In the genomic region with DNA sequence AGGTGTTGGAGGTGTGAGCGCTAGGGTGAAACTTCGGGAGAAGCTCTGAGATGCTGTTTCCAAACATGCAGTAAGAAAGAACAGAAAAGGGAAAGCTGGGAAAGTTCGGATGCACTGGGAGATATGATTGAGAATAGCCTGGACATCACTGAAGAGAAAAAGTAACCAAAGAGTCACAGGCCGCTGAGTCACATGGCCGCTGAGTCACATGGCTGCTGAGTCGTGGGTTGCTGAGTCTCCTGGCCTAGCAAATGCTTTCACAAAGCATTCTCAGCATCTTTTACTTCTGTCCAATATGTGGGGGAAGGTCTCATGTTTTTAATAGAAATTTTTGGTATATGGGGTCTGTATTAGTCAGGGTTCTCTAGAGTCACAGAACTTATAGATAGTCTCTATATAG, we compare ENCODE assay signal across 31 mouse cellular contexts.
"Had no signal": no experiment of that assay in that cellular context is flagged by ENCODE, and none has a peak within 500 bp of the region (broad histone marks: within the 10 kb centered on the region; RNA-seq: fewer than 3 reads in every experiment).

No protein-coding gene starts in this region.

- H3K4me3 ChIP-seq: limb, embryonic 10.5 days; limb, embryonic 12.5 days; limb, embryonic 13.5 days; limb, embryonic 15.5 days; liver, embryonic 12.5 days; liver, embryonic 13.5 days; liver, embryonic 15.5 days; lung, embryonic 15.5 days; megakaryocyte, embryonic 14.5 days; midbrain, embryonic 10.5 days; midbrain, embryonic 12.5 days; midbrain, embryonic 13.5 days; neural tube, embryonic 12.5 days; neural tube, embryonic 13.5 days had no signal

- DNase-seq: left cerebral cortex, postnatal 4 days; liver; liver, embryonic 13.5 days; liver, postnatal 0 days; lung, adult 18-20 months; lung, adult 2 months; lung, embryonic 14.5 days; lung, postnatal 10 days; lung, postnatal 14 days; lung, postnatal 36 days; lung, postnatal 4 days; midbrain, embryonic 14.5 days had no signal

- H3K9me3 ChIP-seq: limb, embryonic 10.5 days; limb, embryonic 12.5 days; limb, embryonic 13.5 days; limb, embryonic 15.5 days; liver, embryonic 12.5 days; liver, embryonic 13.5 days; liver, embryonic 15.5 days; lung, embryonic 15.5 days; midbrain, embryonic 10.5 days; midbrain, embryonic 12.5 days; midbrain, embryonic 13.5 days; neural tube, embryonic 12.5 days; neural tube, embryonic 13.5 days had no signal

- H3K4me1 ChIP-seq: limb, embryonic 15.5 days; liver, embryonic 12.5 days; liver, embryonic 13.5 days; liver, embryonic 15.5 days; lung, embryonic 15.5 days; megakaryocyte, embryonic 14.5 days; midbrain, embryonic 13.5 days; neural tube, embryonic 12.5 days; neural tube, embryonic 13.5 days had no signal

- H3K36me3 ChIP-seq: limb, embryonic 10.5 days; limb, embryonic 12.5 days; limb, embryonic 13.5 days; limb, embryonic 15.5 days; liver, embryonic 12.5 days; liver, embryonic 13.5 days; liver, embryonic 15.5 days; lung, embryonic 15.5 days; midbrain, embryonic 10.5 days; midbrain, embryonic 12.5 days; midbrain, embryonic 13.5 days; neural tube, embryonic 12.5 days; neural tube, embryonic 13.5 days had no signal

- H3K9ac ChIP-seq: limb, embryonic 12.5 days; limb, embryonic 13.5 days; limb, embryonic 15.5 days; liver, embryonic 12.5 days; liver, embryonic 13.5 days; liver, embryonic 14.5 days; liver, embryonic 15.5 days; liver, postnatal 0 days; lung, embryonic 14.5 days; lung, embryonic 15.5 days; midbrain, embryonic 12.5 days; midbrain, embryonic 13.5 days; neural tube, embryonic 12.5 days; neural tube, embryonic 13.5 days had no signal

- H3K27me3 ChIP-seq: limb, embryonic 12.5 days; limb, embryonic 13.5 days; limb, embryonic 15.5 days; liver, embryonic 12.5 days; liver, embryonic 13.5 days; liver, embryonic 15.5 days; lung, embryonic 15.5 days; megakaryocyte, embryonic 14.5 days; midbrain, embryonic 12.5 days; midbrain, embryonic 13.5 days; neural tube, embryonic 12.5 days; neural tube, embryonic 13.5 days had no signal

- H3K27ac ChIP-seq: limb, embryonic 10.5 days; limb, embryonic 12.5 days; limb, embryonic 13.5 days; limb, embryonic 15.5 days; liver, embryonic 12.5 days; liver, embryonic 13.5 days; liver, embryonic 14.5 days; liver, embryonic 15.5 days; lung, embryonic 15.5 days; macrophage; midbrain, embryonic 10.5 days; midbrain, embryonic 12.5 days; midbrain, embryonic 13.5 days; neural tube, embryonic 12.5 days; neural tube, embryonic 13.5 days had no signal

- H3K4me2 ChIP-seq: limb, embryonic 12.5 days; limb, embryonic 13.5 days; limb, embryonic 15.5 days; liver, embryonic 11.5 days; liver, embryonic 12.5 days; liver, embryonic 13.5 days; liver, embryonic 15.5 days; lung, embryonic 14.5 days; lung, embryonic 15.5 days; midbrain, embryonic 11.5 days; midbrain, embryonic 12.5 days; midbrain, embryonic 13.5 days; neural tube, embryonic 12.5 days; neural tube, embryonic 13.5 days had no signal

- ATAC-seq: liver, embryonic 12.5 days; liver, postnatal 0 days; lung, postnatal 0 days; midbrain, embryonic 13.5 days; midbrain, embryonic 16.5 days had no signal
